Mouse (Mus musculus): Measurements from ENCODE around the gene Cuedc2.

GRCm38 (mm10) chr19:46375489-46375888 lies 37.0 kb upstream of the Cuedc2 start:
- TF ChIP-seq CTCF (IDR thresholded peaks at IDR 0.05; ENCODE audit: low read depth) (no peak), EP300 (optimal IDR thresholded peaks at IDR 0.05) (no peak)

Measured in stomach, postnatal 0 days (tissue).